Mouse (Mus musculus): ENCODE measurements at regions not wholly inside any gene's neighbourhood (a gene's known extent, or its start where the extent isn't known, plus 50 kb on each side); places are given as distances from the start of the nearest gene placed in this dataset.

DNA sequence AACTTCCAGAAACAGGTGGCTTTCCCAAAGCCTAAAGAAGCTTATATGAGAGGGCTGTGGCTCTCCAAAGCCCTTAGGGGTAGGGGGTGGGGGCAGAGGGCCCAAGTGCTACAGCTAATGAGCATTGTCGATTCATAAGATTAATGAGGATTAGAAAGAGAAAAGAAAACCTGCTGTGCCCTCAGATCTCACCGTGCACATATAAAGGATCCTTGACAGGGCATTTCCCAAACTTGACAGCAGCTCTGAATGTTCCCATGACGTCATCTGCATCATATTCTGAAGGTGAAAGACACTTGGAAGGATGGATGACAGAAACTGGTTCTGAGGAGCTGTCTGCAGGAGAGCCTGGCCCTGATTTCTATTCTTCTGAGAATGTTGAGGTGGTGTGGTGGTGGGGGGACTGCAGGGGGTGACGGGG, 292.4 kb downstream of the Matn1 start:
- Histone ChIP-seq H3K9ac (replicated peaks; ENCODE audit: low read depth, low read length) (no peak overlapping the region), H3K4me2 (ENCODE audit: low read length) (no peak overlapping the region), H3K9me3 (ENCODE audit: control insufficient read depth, low read length) (no peaks in the 10 kb centered on the region), H3K27me3 (replicated peaks; ENCODE audit: control insufficient read depth, insufficient read depth, low read length) (no peaks in the 10 kb centered on the region), H3K36me3 (ENCODE audit: control insufficient read depth, insufficient read depth) (no peaks in the 10 kb centered on the region), H3K27ac (ENCODE audit: low read length) (peak overlapping the region; percentile 55; the same call in 1 of the 2 replicates), H3K4me3 (replicated peaks; ENCODE audit: low read length) (no peak overlapping the region), H3K4me1 (replicated peaks; ENCODE audit: control insufficient read depth, insufficient read depth, low read length) (0 out of 2 replicates have a peak, but pooled peaks cover 5% of the 10 kb centered on the region)
- peak; percentile 89 for ATAC-seq
- 2% methylated on average over 4 of the region's 4 CpGs for WGBS

DNA sequence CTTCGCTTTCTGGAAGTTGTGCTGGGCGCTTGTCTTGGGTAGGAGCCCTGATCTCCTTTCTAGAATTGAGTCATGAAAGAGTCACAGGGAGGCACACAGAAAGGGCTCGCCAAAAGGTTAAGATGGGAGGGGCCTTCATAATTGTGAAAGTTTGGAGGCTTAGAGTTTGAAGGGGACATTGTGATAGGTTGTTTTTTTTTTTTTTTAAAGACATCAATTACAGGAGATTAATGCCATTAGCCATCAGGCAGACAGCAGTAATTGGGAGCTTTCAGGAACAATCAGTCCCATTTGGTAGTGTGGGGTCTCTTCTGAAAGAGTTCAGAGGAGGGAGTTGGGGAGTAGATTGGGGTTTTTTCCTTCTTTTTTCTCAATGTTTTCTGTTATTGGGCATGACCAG, 294.4 kb downstream of the Matn1 start:
- H3K4me3 ChIP-seq (replicated peaks; ENCODE audit: low read length): no peak overlapping the region
- WGBS: 10% methylated on average over 3 of the region's 3 CpGs
- H3K4me2 ChIP-seq (ENCODE audit: low read length): no peak overlapping the region
- H3K27me3 ChIP-seq (replicated peaks; ENCODE audit: control insufficient read depth, insufficient read depth, low read length): no peaks in the 10 kb centered on the region
- H3K4me1 ChIP-seq (replicated peaks; ENCODE audit: control insufficient read depth, insufficient read depth, low read length): peaks cover 9% of the 10 kb centered on the region
- H3K9ac ChIP-seq (replicated peaks; ENCODE audit: low read depth, low read length): no peak overlapping the region
- H3K27ac ChIP-seq (ENCODE audit: low read length): peak overlapping the region; percentile 51; the same call in 1 of the 2 replicates
- no peak for ATAC-seq
- no peaks in the 10 kb centered on the region for H3K36me3 ChIP-seq (ENCODE audit: control insufficient read depth, insufficient read depth)
- H3K9me3 ChIP-seq (ENCODE audit: control insufficient read depth, low read length): no peaks in the 10 kb centered on the region

- Histone ChIP-seq H3K27ac (ENCODE audit: low read length) (peak overlapping the region; percentile 29; the same call in 1 of the 2 replicates), H3K4me2 (ENCODE audit: low read length) (no peak overlapping the region), H3K4me3 (replicated peaks; ENCODE audit: low read length) (no peak overlapping the region), H3K36me3 (ENCODE audit: control insufficient read depth, insufficient read depth) (no peaks in the 10 kb centered on the region), H3K4me1 (replicated peaks; ENCODE audit: control insufficient read depth, insufficient read depth, low read length) (peaks cover 14% of the 10 kb centered on the region), H3K9ac (replicated peaks; ENCODE audit: low read depth, low read length) (no peak overlapping the region), H3K27me3 (replicated peaks; ENCODE audit: control insufficient read depth, insufficient read depth, low read length) (no peaks in the 10 kb centered on the region), H3K9me3 (ENCODE audit: control insufficient read depth, low read length) (no peaks in the 10 kb centered on the region)
- no peak for ATAC-seq
- 36% methylated on average over 5 of the region's 5 CpGs for WGBS
Measured at GRCm38 (mm10) chr4:131239132-131239531, 294.9 kb downstream of the Matn1 start.

- H3K9ac ChIP-seq (replicated peaks; ENCODE audit: low read depth, low read length): no peak overlapping the region
- no peak for ATAC-seq
- no peak overlapping the region for H3K27ac ChIP-seq (ENCODE audit: low read length)
- H3K4me2 ChIP-seq (ENCODE audit: low read length): no peak overlapping the region
- H3K36me3 ChIP-seq (ENCODE audit: control insufficient read depth, insufficient read depth): no peaks in the 10 kb centered on the region
- H3K9me3 ChIP-seq (ENCODE audit: control insufficient read depth, low read length): no peaks in the 10 kb centered on the region
- 94% methylated on average over 4 of the region's 4 CpGs for WGBS
- peaks cover 19% of the 10 kb centered on the region for H3K4me1 ChIP-seq (replicated peaks; ENCODE audit: control insufficient read depth, insufficient read depth, low read length)
- no peak overlapping the region for H3K4me3 ChIP-seq (replicated peaks; ENCODE audit: low read length)
- no peaks in the 10 kb centered on the region for H3K27me3 ChIP-seq (replicated peaks; ENCODE audit: control insufficient read depth, insufficient read depth, low read length)
Measured at GRCm38 (mm10) chr4:131240457-131240856, 296.3 kb downstream of the Matn1 start.

DNA sequence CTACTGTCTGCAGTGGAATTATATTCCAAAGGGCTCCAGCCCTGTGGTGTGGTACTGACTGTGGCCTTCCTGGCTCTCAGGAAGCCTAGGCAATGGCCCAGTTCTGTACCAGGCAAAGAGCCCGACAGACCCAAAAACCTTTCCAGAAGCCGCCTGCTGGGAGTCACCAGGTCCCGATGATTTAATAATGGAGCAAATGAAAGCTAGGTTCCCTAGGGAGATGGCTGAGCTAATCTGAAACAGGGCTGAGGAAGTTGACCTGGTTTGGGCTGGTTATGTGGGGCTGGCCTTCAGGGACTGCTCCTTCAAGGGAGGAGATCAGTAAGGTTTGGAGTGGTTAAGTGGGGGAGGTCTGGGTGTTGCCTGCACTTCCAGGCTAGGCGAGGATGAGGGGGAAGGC, 298.1 kb downstream of the Matn1 start:
- Histone ChIP-seq H3K36me3 (ENCODE audit: control insufficient read depth, insufficient read depth) (no peaks in the 10 kb centered on the region), H3K27ac (ENCODE audit: low read length) (no peak overlapping the region), H3K27me3 (replicated peaks; ENCODE audit: control insufficient read depth, insufficient read depth, low read length) (no peaks in the 10 kb centered on the region), H3K9ac (replicated peaks; ENCODE audit: low read depth, low read length) (no peak overlapping the region), H3K9me3 (ENCODE audit: control insufficient read depth, low read length) (no peaks in the 10 kb centered on the region), H3K4me3 (replicated peaks; ENCODE audit: low read length) (no peak overlapping the region), H3K4me1 (replicated peaks; ENCODE audit: control insufficient read depth, insufficient read depth, low read length) (peaks cover 17% of the 10 kb centered on the region), H3K4me2 (ENCODE audit: low read length) (no peak overlapping the region)
- ATAC-seq: no peak
- WGBS: 83% methylated on average over 4 of the region's 4 CpGs

GRCm38 (mm10) chr4:131243744-131244387, 299.7 kb downstream of the Matn1 start:
- no peaks in the 10 kb centered on the region for H3K9me3 ChIP-seq (ENCODE audit: control insufficient read depth, low read length)
- H3K36me3 ChIP-seq (ENCODE audit: control insufficient read depth, insufficient read depth): no peaks in the 10 kb centered on the region
- no peaks in the 10 kb centered on the region for H3K27me3 ChIP-seq (replicated peaks; ENCODE audit: control insufficient read depth, insufficient read depth, low read length)
- peaks cover 15% of the 10 kb centered on the region for H3K4me1 ChIP-seq (replicated peaks; ENCODE audit: control insufficient read depth, insufficient read depth, low read length)
- peak; percentile 91 for ATAC-seq
- peak overlapping the region; percentile 91 for H3K27ac ChIP-seq (ENCODE audit: low read length)
- H3K9ac ChIP-seq (replicated peaks; ENCODE audit: low read depth, low read length): peak overlapping the region; percentile 51
- no peak overlapping the region; the same call in 1 of the 2 replicates for H3K4me2 ChIP-seq (ENCODE audit: low read length)
- no peak overlapping the region for H3K4me3 ChIP-seq (replicated peaks; ENCODE audit: low read length)
- 4% methylated on average over 9 of the region's 9 CpGs for WGBS

DNA sequence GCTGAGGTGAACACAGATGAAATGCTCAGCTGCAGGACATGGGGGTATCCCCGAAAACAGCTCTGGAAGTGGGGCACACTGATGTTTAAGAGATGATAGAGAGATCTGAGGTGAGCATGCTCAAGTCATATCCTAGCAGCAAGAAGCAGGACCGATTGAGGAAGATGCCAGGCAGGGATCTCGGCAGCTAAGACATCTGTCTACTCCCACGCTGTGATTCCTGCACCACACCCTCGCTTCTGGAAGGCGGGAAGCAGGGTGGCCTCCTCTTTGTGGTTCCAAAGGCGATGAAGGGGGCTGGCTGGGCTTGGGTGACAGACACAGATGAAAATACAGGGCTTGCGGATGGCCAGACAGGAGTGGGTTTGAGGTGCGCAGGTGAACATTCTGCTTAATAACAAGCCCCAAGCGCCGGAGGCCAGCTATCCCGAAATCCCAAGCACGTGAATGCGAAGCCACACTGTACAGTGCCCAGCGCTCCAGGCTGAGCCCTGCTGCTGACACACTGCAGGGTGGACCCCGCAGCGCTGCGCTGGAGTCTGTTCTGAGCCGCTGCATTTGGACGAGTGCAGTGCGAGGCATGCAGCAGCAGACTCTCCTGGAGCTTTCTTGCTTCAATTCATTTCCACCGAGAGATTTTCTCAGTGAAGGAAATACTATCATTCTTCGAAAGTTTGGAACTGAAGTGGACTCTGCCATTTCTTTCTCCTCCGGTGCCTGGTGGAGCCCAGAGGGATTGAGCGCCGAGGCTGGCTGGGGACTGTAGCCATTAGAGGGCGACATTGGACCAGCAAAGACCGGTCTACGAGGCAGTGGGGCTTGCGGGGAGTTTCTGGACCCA, 308.6 kb downstream of the Matn1 start:
- Histone ChIP-seq H3K4me3 (replicated peaks; ENCODE audit: low read length) (peak overlapping the region; percentile 31), H3K9me3 (ENCODE audit: control insufficient read depth, low read length) (no peaks in the 10 kb centered on the region), H3K4me1 (replicated peaks; ENCODE audit: control insufficient read depth, insufficient read depth, low read length) (peaks cover 11% of the 10 kb centered on the region), H3K9ac (replicated peaks; ENCODE audit: low read depth, low read length) (peak overlapping the region; percentile 47; the same call in 1 of the 2 replicates), H3K36me3 (ENCODE audit: control insufficient read depth, insufficient read depth) (no peaks in the 10 kb centered on the region), H3K27ac (ENCODE audit: low read length) (no peak overlapping the region), H3K4me2 (ENCODE audit: low read length) (peak overlapping the region; percentile 56), H3K27me3 (replicated peaks; ENCODE audit: control insufficient read depth, insufficient read depth, low read length) (no peaks in the 10 kb centered on the region)
- WGBS: 11% methylated on average over 30 of the region's 30 CpGs
- ATAC-seq: peak; percentile 87

DNA sequence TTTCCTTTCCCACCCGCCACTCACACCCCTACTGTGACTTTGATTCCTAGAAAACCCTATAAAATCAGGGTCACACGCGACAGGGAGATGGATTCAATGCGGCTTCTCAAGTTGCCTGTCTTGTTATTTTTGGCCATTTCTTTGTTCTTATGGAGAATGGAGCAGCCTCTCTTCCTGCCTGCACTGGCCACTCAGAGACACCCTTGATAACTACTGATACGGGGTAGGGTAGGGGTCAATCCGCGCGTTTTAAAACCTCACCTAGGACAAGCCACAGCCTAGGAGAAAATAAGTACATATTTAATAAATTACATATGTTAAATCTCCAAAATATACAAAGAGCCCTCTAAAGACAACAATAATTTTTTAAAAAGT, 309.2 kb downstream of the Matn1 start:
- peak; percentile 26; the same call in 1 of the 2 replicates for ATAC-seq
- H3K9me3 ChIP-seq (ENCODE audit: control insufficient read depth, low read length): no peaks in the 10 kb centered on the region
- H3K4me1 ChIP-seq (replicated peaks; ENCODE audit: control insufficient read depth, insufficient read depth, low read length): peaks cover 11% of the 10 kb centered on the region
- H3K36me3 ChIP-seq (ENCODE audit: control insufficient read depth, insufficient read depth): no peaks in the 10 kb centered on the region
- no peak overlapping the region for H3K9ac ChIP-seq (replicated peaks; ENCODE audit: low read depth, low read length)
- WGBS: 7% methylated on average over 8 of the region's 8 CpGs
- no peak overlapping the region for H3K4me3 ChIP-seq (replicated peaks; ENCODE audit: low read length)
- H3K27me3 ChIP-seq (replicated peaks; ENCODE audit: control insufficient read depth, insufficient read depth, low read length): no peaks in the 10 kb centered on the region
- H3K27ac ChIP-seq (ENCODE audit: low read length): no peak overlapping the region
- peak overlapping the region; percentile 56 for H3K4me2 ChIP-seq (ENCODE audit: low read length)

DNA sequence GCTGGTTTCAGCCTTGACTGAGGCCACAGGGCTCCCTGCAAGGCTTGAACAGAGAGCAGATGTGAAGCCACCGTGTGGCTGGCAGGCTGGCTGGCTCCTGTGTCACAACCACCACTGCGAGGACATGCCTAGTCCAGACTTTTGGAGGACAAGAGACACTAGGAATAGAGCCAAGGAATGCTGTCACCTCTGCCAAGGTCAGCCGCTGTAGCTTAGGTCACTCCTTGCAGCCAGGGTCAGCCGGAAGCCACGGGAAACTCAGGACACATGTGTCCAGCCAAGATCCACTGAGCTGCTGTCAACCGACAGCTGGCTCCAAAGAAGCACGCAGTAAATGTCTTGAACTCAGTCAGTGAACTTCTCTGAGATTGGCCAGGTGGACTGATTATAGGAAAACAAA, 310.1 kb downstream of the Matn1 start:
- Histone ChIP-seq H3K36me3 (ENCODE audit: control insufficient read depth, insufficient read depth) (no peaks in the 10 kb centered on the region), H3K4me1 (replicated peaks; ENCODE audit: control insufficient read depth, insufficient read depth, low read length) (peaks cover 11% of the 10 kb centered on the region), H3K4me3 (replicated peaks; ENCODE audit: low read length) (no peak overlapping the region), H3K27ac (ENCODE audit: low read length) (no peak overlapping the region), H3K27me3 (replicated peaks; ENCODE audit: control insufficient read depth, insufficient read depth, low read length) (no peaks in the 10 kb centered on the region), H3K4me2 (ENCODE audit: low read length) (no peak overlapping the region), H3K9ac (replicated peaks; ENCODE audit: low read depth, low read length) (no peak overlapping the region), H3K9me3 (ENCODE audit: control insufficient read depth, low read length) (no peaks in the 10 kb centered on the region)
- ATAC-seq: no peak
- WGBS: 74% methylated on average over 7 of the region's 7 CpGs
